Mouse (Mus musculus) forebrain, embryonic 16.5 days (tissue): ENCODE data around the gene Rwdd2b. TPM values are rescaled to one million over a fixed set of nuclear protein-coding genes. Genes with fewer than 3 reads are reported as not detected.

Experiments
- polyA plus RNA-seq: library from polyadenylated mRNA; unstranded; fragments of >200 nt; fragmentation: Nextera tagmentation; extraction: Ambion mirVana; gene quantifications from 2 replicates; pipeline ENCODE4 v1.2.1, GENCODE M21; 2015

The Rwdd2b gene
- polyA plus RNA-seq, 1 experiment from 2014 or later = 14.4 TPM

Other genes starting within 250 kb of the Rwdd2b start
- gene N6amt1, start 86.4 kb downstream of the Rwdd2b start, polyA plus RNA-seq = 13.8 and 17.5 TPM in 2 replicates
- gene Ltn1, start 8.0 kb downstream of the Rwdd2b start, polyA plus RNA-seq = 31.7 and 33.3 TPM in 2 replicates
- 45.8 and 51.7 TPM in 2 replicates for gene Usp16, start 14.1 kb upstream of the Rwdd2b start, polyA plus RNA-seq
- gene Cct8, start 55.3 kb upstream of the Rwdd2b start, polyA plus RNA-seq = 450 and 485 TPM in 2 replicates
- 0.13 TPM in 1 of 2 replicates, not detected in the other for gene Map3k7cl, start 112.8 kb upstream of the Rwdd2b start, polyA plus RNA-seq